Mouse (Mus musculus) E14TG2a.4 (cell line): ENCODE results near the gene Atf6.

Experiments
- H3K27me3 ChIP-seq: 2 replicates; pipeline ENCODE4 v1.6.1; 2014; ENCODE audit warnings: low read length, control low read depth; ENCODE audit not compliant: insufficient read depth
- H3K36me3 ChIP-seq: 2 replicates; pipeline ENCODE4 v1.6.1; 2014; ENCODE audit warnings: low read length, control low read depth; ENCODE audit not compliant: insufficient read depth
- H3K4me1 ChIP-seq: replicated peaks from 2 replicates; pipeline ENCODE4 v1.6.1; 2014; ENCODE audit warnings: low read depth, low read length, control low read depth
- H3K4me3 ChIP-seq: replicated peaks from 2 replicates; pipeline ENCODE4 v1.5.1; 2014; ENCODE audit warnings: mild to moderate bottlenecking, low read length
- H3K9me3 ChIP-seq: 2 replicates; pipeline ENCODE4 v1.6.1; 2014; ENCODE audit warnings: low read length, control low read depth
- CTCF ChIP-seq: conservative IDR thresholded peaks from 2 replicates; pipeline ENCODE4 v1.5.1; 2014; ENCODE audit warnings: low read length
- NANOG ChIP-seq: IDR thresholded peaks from 2 replicates; pipeline ENCODE4 v1.6.1; 2014; ENCODE audit warnings: borderline replicate concordance, low read length, mixed read lengths
- POU5F1 ChIP-seq: IDR thresholded peaks from 2 replicates; pipeline ENCODE4 v1.6.1; 2014; ENCODE audit warnings: low read length, borderline replicate concordance

The Atf6 gene

DNA sequence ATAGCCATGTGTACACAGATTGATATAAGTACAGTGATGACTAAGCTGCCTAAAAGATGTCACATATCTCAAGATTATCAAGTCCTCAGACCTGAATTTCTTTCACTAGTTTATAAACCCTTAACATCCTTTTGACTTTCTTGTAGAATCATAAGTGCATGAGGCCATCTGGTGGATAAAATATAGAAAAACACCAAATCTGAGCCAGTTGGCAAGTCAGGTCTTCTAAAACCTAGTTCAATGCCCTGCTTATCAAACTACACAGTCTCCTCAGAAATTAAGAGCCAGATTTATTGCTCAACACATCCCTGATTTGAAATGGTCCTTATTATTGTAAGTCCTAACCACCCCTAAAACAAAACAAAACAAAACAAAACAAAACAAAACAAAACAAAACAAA is 27.9 kb downstream of the Atf6 start:
- no peak for TF ChIP-seq CTCF
- no peak for TF ChIP-seq POU5F1
- TF ChIP-seq NANOG, result no peak

GRCm38 (mm10) chr1:170834756-170835155 is 32.8 kb downstream of the Atf6 start:
- no peaks in the 10 kb centered on the region for H3K27me3 ChIP-seq
- no peaks in the 10 kb centered on the region for H3K9me3 ChIP-seq
- H3K4me3 ChIP-seq, result no peak overlapping the region
- no peak for TF ChIP-seq CTCF
- TF ChIP-seq POU5F1, result no peak
- no peak for TF ChIP-seq NANOG
- H3K36me3 ChIP-seq, result peaks cover 46% of the 10 kb centered on the region
- no peaks in the 10 kb centered on the region for H3K4me1 ChIP-seq

More for the DNA sequence above, 27.9 kb downstream of the Atf6 start:
- no peaks in the 10 kb centered on the region for H3K9me3 ChIP-seq
- H3K36me3 ChIP-seq, result peaks cover 40% of the 10 kb centered on the region
- no peaks in the 10 kb centered on the region for H3K4me1 ChIP-seq
- no peak overlapping the region for H3K4me3 ChIP-seq
- no peaks in the 10 kb centered on the region for H3K27me3 ChIP-seq

DNA sequence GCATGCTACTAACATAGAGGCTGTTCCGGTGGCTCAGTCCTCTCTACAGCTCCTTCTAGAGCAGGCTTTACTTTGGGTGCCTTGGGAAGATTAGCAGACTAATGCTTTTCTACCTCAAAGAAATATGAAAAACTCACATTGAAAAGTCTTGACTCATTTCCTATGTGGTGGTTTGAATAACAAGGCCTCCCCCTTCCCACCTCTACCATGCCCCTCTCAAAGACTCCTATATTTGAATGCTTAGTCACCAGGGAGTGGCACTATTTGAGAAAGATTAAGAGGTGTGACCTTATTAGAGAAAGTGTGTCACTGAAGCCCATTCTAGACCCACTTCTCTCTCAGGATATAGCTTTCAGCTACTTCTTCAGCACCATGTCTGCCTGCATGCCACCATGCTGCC is 37.8 kb downstream of the Atf6 start:
- H3K4me3 ChIP-seq, result no peak overlapping the region
- peaks cover 32% of the 10 kb centered on the region for H3K36me3 ChIP-seq
- no peaks in the 10 kb centered on the region for H3K9me3 ChIP-seq
- TF ChIP-seq POU5F1 (no peak), CTCF (no peak), NANOG (no peak)
- no peaks in the 10 kb centered on the region for H3K27me3 ChIP-seq
- no peaks in the 10 kb centered on the region for H3K4me1 ChIP-seq

DNA sequence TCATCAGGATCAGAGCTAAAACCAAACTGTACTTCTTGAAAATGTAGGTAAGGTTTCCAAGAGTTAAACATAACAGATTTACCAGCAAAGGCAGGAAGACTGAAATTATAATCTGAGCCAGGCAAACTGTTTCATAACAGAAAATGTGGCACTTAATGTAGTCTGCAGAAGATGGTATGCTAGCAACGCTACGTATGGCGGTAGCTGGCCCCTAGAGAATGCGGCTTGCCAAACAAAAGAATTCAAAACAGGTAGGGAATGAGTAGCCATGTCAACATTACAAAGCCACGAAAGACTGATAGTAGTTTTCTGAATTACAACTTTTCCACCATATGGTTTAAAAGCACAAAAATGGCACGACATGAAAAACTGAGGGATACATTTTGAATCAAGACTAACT is 38.2 kb downstream of the Atf6 start:
- Histone ChIP-seq H3K27me3 (no peaks in the 10 kb centered on the region), H3K9me3 (no peaks in the 10 kb centered on the region), H3K4me3 (no peak overlapping the region), H3K36me3 (peaks cover 28% of the 10 kb centered on the region), H3K4me1 (no peaks in the 10 kb centered on the region)
- TF ChIP-seq POU5F1, result no peak
- TF ChIP-seq NANOG, result no peak
- no peak for TF ChIP-seq CTCF

DNA sequence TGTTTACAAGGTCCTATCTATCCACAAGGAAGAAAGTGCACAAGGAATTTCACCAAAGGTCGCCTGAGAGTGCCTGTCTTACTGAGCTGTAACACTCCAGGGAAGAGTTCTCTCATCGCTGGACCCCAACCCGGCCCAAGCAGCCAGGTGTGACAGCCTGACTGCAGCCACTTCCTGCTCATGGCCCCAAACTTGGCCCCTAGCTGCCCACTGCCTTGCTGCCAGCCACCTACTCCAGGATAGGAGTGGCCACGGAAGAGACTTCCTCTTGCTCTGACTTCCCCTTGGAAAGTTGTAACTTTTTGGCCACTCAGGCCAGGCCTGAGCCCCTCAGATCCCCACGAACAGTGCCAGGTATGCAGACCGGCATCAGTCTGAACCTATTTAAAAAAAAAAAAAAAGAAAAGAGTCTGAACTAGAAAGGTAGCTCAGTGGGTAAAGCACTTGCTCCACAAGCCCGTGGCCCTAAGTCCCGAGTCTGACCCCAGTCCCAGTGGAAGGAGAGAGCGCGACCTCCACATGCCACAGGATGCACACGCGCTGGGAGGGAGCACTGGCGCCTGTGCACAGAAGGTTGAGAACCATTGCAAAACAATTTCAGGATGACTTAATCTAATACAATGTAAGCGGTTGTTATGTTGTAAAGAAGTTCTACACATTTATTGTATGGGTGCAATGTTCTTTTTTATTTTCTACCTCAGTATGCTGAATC is 47.3 kb downstream of the Atf6 start:
- Histone ChIP-seq H3K9me3 (no peaks in the 10 kb centered on the region), H3K36me3 (peaks cover 39% of the 10 kb centered on the region), H3K4me3 (no peak overlapping the region), H3K4me1 (no peaks in the 10 kb centered on the region; the same call in 1 of the 2 replicates), H3K27me3 (no peaks in the 10 kb centered on the region)
- TF ChIP-seq POU5F1 (no peak), CTCF (no peak), NANOG (no peak)

GRCm38 (mm10) chr1:170815287-170816004 is 52.1 kb downstream of the Atf6 start:
- no peak overlapping the region for H3K4me3 ChIP-seq
- peaks cover 61% of the 10 kb centered on the region for H3K36me3 ChIP-seq
- H3K4me1 ChIP-seq, result no peaks in the 10 kb centered on the region; the same call in 1 of the 2 replicates
- peaks cover 1% of the 10 kb centered on the region for H3K9me3 ChIP-seq
- H3K27me3 ChIP-seq, result no peaks in the 10 kb centered on the region
- no peak for TF ChIP-seq POU5F1
- no peak for TF ChIP-seq NANOG
- TF ChIP-seq CTCF, result no peak

GRCm38 (mm10) chr1:170812822-170813221 is 54.7 kb downstream of the Atf6 start:
- TF ChIP-seq NANOG (no peak), CTCF (no peak)
- Histone ChIP-seq H3K36me3 (peaks cover 51% of the 10 kb centered on the region), H3K4me3 (no peak overlapping the region), H3K9me3 (peaks cover 22% of the 10 kb centered on the region), H3K4me1 (no peaks in the 10 kb centered on the region), H3K27me3 (no peaks in the 10 kb centered on the region)

- no peaks in the 10 kb centered on the region for H3K27me3 ChIP-seq
- no peak for TF ChIP-seq CTCF
These were observed 59.8 kb downstream of the Atf6 start for GRCm38 (mm10) chr1:170807600-170808270.

More at GRCm38 (mm10) chr1:170807600-170808270, 59.8 kb downstream of the Atf6 start:
- Histone ChIP-seq H3K9me3 (peaks cover 46% of the 10 kb centered on the region), H3K4me3 (no peak overlapping the region), H3K4me1 (no peaks in the 10 kb centered on the region), H3K36me3 (peaks cover 51% of the 10 kb centered on the region)
